Mouse (Mus musculus) kidney, embryonic 15.5 days (tissue): ENCODE results near the gene Gm21970. TPM values are rescaled to one million over a fixed set of nuclear protein-coding genes. Genes with fewer than 3 reads are reported as not detected.

Experiments used
- ATAC-seq: fragments of 200-750 bp; cut with Nextera tagmentation; replicated peaks from 2 replicates; pipeline ENCODE4 v1.8.0; 2017; ENCODE audit warnings: moderate TSS enrichment; ENCODE audit not compliant: low FRiP score
- H3K27ac ChIP-seq: fragments of 300-500 bp; sonication (generic); 2 replicates; pipeline ENCODE4 v1.5.1; 2015; ENCODE audit warnings: mild to moderate bottlenecking, inconsistent platforms
- H3K27me3 ChIP-seq: fragments of 300-500 bp; sonication (generic); 2 replicates; pipeline ENCODE4 v1.6.1; 2015; ENCODE audit warnings: inconsistent platforms
- H3K36me3 ChIP-seq: fragments of 300-500 bp; sonication (generic); 2 replicates; pipeline ENCODE4 v1.6.1; 2015; ENCODE audit warnings: inconsistent platforms
- H3K4me1 ChIP-seq: fragments of 300-500 bp; sonication (generic); 2 replicates; pipeline ENCODE4 v1.6.1; 2015; ENCODE audit warnings: inconsistent platforms
- H3K4me2 ChIP-seq: fragments of 300-500 bp; sonication (generic); 2 replicates; pipeline ENCODE4 v1.6.1; 2015; ENCODE audit warnings: moderate library complexity, mild to moderate bottlenecking, inconsistent platforms
- H3K4me3 ChIP-seq: fragments of 300-500 bp; sonication (generic); replicated peaks from 2 replicates; pipeline ENCODE4 v1.5.1; 2015; ENCODE audit warnings: mild to moderate bottlenecking, inconsistent platforms
- H3K9ac ChIP-seq: fragments of 300-500 bp; sonication (generic); 2 replicates; pipeline ENCODE4 v1.6.1; 2015; ENCODE audit warnings: mild to moderate bottlenecking, inconsistent platforms
- H3K9me3 ChIP-seq: fragments of 300-500 bp; sonication (generic); replicated peaks from 2 replicates; pipeline ENCODE4 v1.6.1; 2016; ENCODE audit warnings: inconsistent platforms
- WGBS: fragments of 180-500 bp; shearing (Covaris S2); methylation state at CpG from one replicate; pipeline ENCODE4 v1.1.7; 2015; ENCODE audit warnings: mixed read lengths; 5-methylcytosine and 5-hydroxymethylcytosine counted together
- polyA plus RNA-seq: library from polyadenylated mRNA; unstranded; fragments of >200 nt; fragmentation: Nextera tagmentation; extraction: Ambion mirVana; gene quantifications from 2 replicates; pipeline ENCODE4 v1.2.1, GENCODE M21; 2015

The Gm21970 gene
- polyA plus RNA-seq, 1 experiment from 2014 or later, result not detected

DNA sequence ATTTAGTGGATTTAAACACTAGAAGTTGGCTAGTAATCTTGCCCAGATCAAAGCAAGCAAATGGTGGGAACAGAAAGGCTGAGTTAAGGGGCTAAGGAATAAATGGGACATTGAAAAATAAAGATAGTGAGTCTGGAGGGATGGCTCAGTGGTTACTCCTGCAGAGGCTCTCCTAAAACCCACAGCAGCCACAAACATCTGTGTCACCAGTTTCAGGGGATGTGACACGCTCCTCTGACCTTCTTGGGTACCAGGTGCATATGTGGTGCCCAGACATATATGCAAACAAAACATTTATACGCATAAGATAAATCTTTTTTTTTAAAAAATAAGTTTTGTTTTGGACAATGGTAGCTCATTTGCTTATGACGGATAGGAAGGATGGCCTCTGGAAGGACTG is 67.9 kb downstream of the Gm21970 start:
- Histone ChIP-seq H3K4me3 (no peak overlapping the region), H3K27me3 (no peaks in the 10 kb centered on the region), H3K27ac (no peak overlapping the region), H3K9ac (no peak overlapping the region), H3K36me3 (no peaks in the 10 kb centered on the region), H3K4me2 (no peak overlapping the region), H3K9me3 (no peaks in the 10 kb centered on the region), H3K4me1 (peaks cover 21% of the 10 kb centered on the region; the same call in 1 of the 2 replicates)
- no peak for ATAC-seq
- 90% methylated on average over 3 of the region's 3 CpGs for WGBS

DNA sequence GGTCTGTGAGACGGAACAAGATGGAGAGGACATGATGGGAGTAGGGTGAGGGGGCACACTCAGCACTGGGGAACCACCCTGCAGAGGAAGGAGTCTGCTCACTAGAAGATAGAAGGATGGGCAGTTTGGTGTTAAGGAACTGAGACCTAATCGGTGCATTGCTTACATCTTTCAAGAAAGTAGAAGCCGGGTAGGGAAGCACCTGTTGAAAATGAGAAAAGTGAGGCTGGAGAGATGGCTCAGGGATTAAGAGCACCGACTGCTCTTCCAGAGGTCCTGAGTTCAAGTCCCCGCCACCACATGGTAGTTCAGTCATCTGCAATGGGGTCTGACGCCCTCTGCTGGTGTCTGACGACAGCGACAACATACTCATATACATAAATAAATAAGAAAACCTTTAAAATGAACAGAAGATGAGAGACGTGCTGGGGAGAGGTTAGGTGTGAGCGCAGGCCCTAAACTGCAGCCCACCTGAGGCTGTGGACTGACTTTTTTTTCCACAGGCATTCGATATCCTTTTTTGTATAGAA is 68.4 kb downstream of the Gm21970 start:
- H3K27ac ChIP-seq, result no peak overlapping the region
- peaks cover 23% of the 10 kb centered on the region; the same call in 1 of the 2 replicates for H3K4me1 ChIP-seq
- 76% methylated on average over 11 of the region's 11 CpGs for WGBS
- no peak for ATAC-seq
- H3K4me2 ChIP-seq, result no peak overlapping the region
- no peaks in the 10 kb centered on the region for H3K27me3 ChIP-seq
- H3K9ac ChIP-seq, result no peak overlapping the region
- no peak overlapping the region for H3K4me3 ChIP-seq
- H3K9me3 ChIP-seq, result no peaks in the 10 kb centered on the region
- H3K36me3 ChIP-seq, result no peaks in the 10 kb centered on the region

DNA sequence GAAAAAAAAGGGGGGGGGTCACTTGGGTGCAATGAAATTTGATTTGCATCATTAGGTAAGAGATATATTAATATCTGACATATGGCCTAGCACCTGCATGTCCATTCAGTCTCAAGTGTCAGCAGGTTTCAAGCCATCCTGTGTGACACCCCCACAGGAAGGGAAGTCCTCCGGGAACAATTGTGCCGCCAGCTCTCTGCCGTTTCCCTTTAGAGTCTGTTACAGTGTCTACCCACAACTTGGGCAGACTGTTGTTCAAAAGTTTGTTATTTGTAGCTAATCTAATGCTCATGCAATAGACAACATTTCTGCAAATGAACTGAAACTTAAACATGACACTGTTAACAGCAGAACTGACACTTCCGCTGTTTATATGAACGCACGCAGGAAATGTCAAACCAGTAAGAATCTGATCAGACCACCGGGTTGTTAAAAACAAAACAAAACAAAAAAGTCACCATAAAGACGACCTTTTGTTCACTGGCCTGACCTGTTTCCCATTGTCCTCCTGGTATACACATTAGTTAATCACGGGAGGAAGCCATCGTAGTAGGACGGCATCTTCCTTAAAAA is 69.6 kb downstream of the Gm21970 start:
- peak overlapping the region; percentile 68 for H3K27ac ChIP-seq
- peak overlapping the region; percentile 25 for H3K4me2 ChIP-seq
- no peak overlapping the region for H3K4me3 ChIP-seq
- no peaks in the 10 kb centered on the region for H3K36me3 ChIP-seq
- no peak overlapping the region for H3K9ac ChIP-seq
- no peak for ATAC-seq
- H3K9me3 ChIP-seq, result no peaks in the 10 kb centered on the region
- H3K4me1 ChIP-seq, result peaks cover 34% of the 10 kb centered on the region
- WGBS, result 39% methylated on average over 11 of the region's 11 CpGs
- H3K27me3 ChIP-seq, result no peaks in the 10 kb centered on the region

- Histone ChIP-seq H3K9me3 (no peaks in the 10 kb centered on the region), H3K9ac (0 out of 2 replicates have a peak overlapping the region, but pooled peaks have one; percentile 10), H3K36me3 (no peaks in the 10 kb centered on the region), H3K4me1 (peaks cover 40% of the 10 kb centered on the region), H3K4me2 (0 out of 2 replicates have a peak overlapping the region, but pooled peaks have one; percentile 12), H3K27ac (peak overlapping the region; percentile 82), H3K4me3 (no peak overlapping the region), H3K27me3 (no peaks in the 10 kb centered on the region)
- no peak for ATAC-seq
- 19% methylated on average over 9 of the region's 9 CpGs for WGBS
Observed at GRCm38 (mm10) chr16:91461773-91462181, 70.3 kb downstream of the Gm21970 start.

DNA sequence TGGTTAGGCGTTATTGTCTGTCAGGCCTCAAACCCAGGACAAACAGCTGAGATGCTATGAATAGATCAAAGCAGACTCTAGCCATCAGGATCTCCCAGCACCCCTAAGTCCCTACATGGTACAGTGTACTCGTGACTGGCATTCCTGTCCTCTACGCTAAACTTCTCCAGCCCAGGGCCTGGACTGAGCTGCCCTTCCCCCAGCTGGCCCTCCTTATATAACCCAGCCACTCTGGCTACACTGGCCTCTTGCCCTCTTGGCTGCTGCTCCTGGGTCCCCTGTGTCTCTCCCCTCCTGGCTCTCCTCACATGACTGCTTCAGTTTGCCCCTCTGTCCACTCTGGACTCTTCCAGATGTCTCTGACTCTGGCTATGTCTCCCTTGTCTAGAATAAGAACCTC is 71.1 kb downstream of the Gm21970 start:
- peaks cover 42% of the 10 kb centered on the region for H3K4me1 ChIP-seq
- no peak overlapping the region for H3K4me2 ChIP-seq
- H3K4me3 ChIP-seq, result no peak overlapping the region
- H3K27me3 ChIP-seq, result no peaks in the 10 kb centered on the region
- WGBS, result 66% methylated on average over 3 of the region's 3 CpGs
- H3K9ac ChIP-seq, result no peak overlapping the region
- H3K27ac ChIP-seq, result 0 out of 2 replicates have a peak overlapping the region, but pooled peaks have one; percentile 0
- ATAC-seq, result no peak
- no peaks in the 10 kb centered on the region for H3K9me3 ChIP-seq
- no peaks in the 10 kb centered on the region for H3K36me3 ChIP-seq

DNA sequence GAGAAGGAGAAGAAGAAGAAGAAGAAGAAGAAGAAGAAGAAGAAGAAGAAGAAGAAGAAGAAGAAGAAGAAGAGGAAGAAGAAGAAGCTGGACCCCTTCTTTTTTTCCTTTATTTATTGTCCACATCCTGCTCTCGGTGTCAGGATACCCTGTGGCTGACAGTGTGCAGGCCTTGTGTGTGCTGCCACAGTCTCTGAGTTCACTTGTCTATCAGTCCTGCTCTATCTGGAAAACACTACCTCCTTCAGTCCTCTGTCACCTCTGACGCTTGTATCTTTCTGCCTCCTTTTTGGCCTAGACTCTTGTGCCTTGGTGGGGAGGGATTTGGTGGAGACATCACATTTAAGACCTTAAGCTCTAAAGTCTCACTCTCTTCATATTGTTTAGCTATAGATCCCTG is 71.9 kb downstream of the Gm21970 start:
- H3K4me1 ChIP-seq, result peaks cover 42% of the 10 kb centered on the region
- no peaks in the 10 kb centered on the region for H3K27me3 ChIP-seq
- WGBS, result 90% methylated on average over 2 of the region's 2 CpGs
- ATAC-seq, result no peak
- no peaks in the 10 kb centered on the region; the same call in 1 of the 2 replicates for H3K9me3 ChIP-seq
- 0 out of 2 replicates have a peak, but pooled peaks cover 5% of the 10 kb centered on the region for H3K36me3 ChIP-seq
- no peak overlapping the region for H3K4me2 ChIP-seq
- H3K4me3 ChIP-seq, result no peak overlapping the region
- no peak overlapping the region for H3K9ac ChIP-seq
- H3K27ac ChIP-seq, result no peak overlapping the region

DNA sequence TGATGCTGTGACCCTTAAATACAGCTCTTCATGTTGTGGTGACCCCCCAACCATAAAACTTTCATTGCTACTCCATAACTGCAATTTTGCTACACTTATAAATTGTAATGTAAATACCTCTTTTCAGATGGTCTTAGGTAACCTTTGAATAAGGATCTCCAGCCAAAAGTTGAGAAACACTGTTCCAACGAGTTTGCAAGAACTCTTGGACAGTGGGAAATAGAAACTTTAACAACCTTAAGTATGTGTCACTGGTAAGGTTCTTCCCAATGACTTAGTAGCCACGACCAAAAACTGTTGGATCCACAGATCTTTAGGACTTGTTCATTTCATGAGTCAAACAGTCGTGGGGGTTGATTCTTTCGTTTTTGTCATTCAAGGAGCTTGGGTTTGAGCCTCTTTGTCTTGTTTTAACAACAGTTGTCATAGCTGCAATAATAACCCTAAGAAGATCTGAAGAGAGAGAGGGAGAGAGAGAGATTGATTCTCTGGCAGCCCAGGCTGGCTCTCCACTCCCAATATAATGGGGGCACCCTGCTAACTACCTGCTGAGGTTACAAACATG is 72.4 kb downstream of the Gm21970 start:
- no peak overlapping the region for H3K9ac ChIP-seq
- 86% methylated on average over 4 of the region's 4 CpGs for WGBS
- H3K9me3 ChIP-seq, result no peaks in the 10 kb centered on the region; the same call in 1 of the 2 replicates
- ATAC-seq, result no peak
- peaks cover 42% of the 10 kb centered on the region for H3K4me1 ChIP-seq
- H3K27me3 ChIP-seq, result no peaks in the 10 kb centered on the region
- peak overlapping the region; percentile 96 for H3K4me2 ChIP-seq
- H3K36me3 ChIP-seq, result 0 out of 2 replicates have a peak, but pooled peaks cover 9% of the 10 kb centered on the region
- H3K4me3 ChIP-seq, result peak overlapping the region; percentile 60
- peak overlapping the region; percentile 88 for H3K27ac ChIP-seq

- peak overlapping the region; percentile 72 for H3K9ac ChIP-seq
- no peaks in the 10 kb centered on the region for H3K27me3 ChIP-seq
- H3K4me2 ChIP-seq, result peak overlapping the region; percentile 96
- peak overlapping the region; percentile 60 for H3K4me3 ChIP-seq
- H3K9me3 ChIP-seq, result no peaks in the 10 kb centered on the region; the same call in 1 of the 2 replicates
- 0 out of 2 replicates have a peak, but pooled peaks cover 9% of the 10 kb centered on the region for H3K36me3 ChIP-seq
- H3K4me1 ChIP-seq, result peaks cover 42% of the 10 kb centered on the region
- WGBS, result 2% methylated on average over 44 of the region's 44 CpGs
- ATAC-seq, result peak; percentile 95
- peak overlapping the region; percentile 88 for H3K27ac ChIP-seq
Observed at GRCm38 (mm10) chr16:91464594-91465504, 73.3 kb downstream of the Gm21970 start.

- WGBS, result 41% methylated on average over 13 of the region's 13 CpGs
- H3K4me1 ChIP-seq, result peaks cover 42% of the 10 kb centered on the region
- 0 out of 2 replicates have a peak, but pooled peaks cover 14% of the 10 kb centered on the region for H3K36me3 ChIP-seq
- H3K9ac ChIP-seq, result peak overlapping the region; percentile 72
- H3K27me3 ChIP-seq, result no peaks in the 10 kb centered on the region
- ATAC-seq, result no peak
- H3K27ac ChIP-seq, result peak overlapping the region; percentile 88
- no peaks in the 10 kb centered on the region; the same call in 1 of the 2 replicates for H3K9me3 ChIP-seq
- peak overlapping the region; percentile 60 for H3K4me3 ChIP-seq
- peak overlapping the region; percentile 96 for H3K4me2 ChIP-seq
Observed at GRCm38 (mm10) chr16:91465505-91466240, 74.2 kb downstream of the Gm21970 start.

DNA sequence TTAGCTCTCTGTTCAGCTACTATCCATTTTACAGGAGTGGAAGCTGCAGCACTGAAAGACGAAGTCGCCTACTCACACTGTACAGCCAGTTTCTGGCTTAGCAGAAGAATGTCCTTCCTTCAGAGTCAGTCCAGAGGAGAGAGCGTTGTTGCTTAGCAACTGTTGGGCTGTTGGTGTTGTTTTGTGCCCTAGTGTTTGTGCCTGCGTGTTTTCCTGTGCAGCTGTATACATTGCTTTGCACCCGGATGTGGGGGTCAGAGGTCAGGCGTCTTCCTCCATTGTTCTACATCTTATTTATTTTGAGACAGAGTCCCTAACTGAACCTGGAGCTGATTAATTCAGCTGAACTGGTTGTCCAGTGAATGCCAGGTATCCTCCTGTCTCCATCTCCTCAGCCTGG is 75.0 kb downstream of the Gm21970 start:
- Histone ChIP-seq H3K9ac (no peak overlapping the region), H3K4me3 (no peak overlapping the region; the same call in 1 of the 2 replicates), H3K4me1 (peaks cover 34% of the 10 kb centered on the region), H3K4me2 (peak overlapping the region; percentile 96; the same call in 1 of the 2 replicates), H3K9me3 (no peaks in the 10 kb centered on the region; the same call in 1 of the 2 replicates), H3K36me3 (0 out of 2 replicates have a peak, but pooled peaks cover 14% of the 10 kb centered on the region), H3K27me3 (no peaks in the 10 kb centered on the region), H3K27ac (peak overlapping the region; percentile 34)
- 49% methylated on average over 6 of the region's 6 CpGs for WGBS
- peak; percentile 43; the same call in 1 of the 2 replicates for ATAC-seq
